Mouse (Mus musculus): ENCODE measurements around the gene Il24.

Il24 gene

GRCm38 (mm10) chr1:130854819-130855218, 32.4 kb downstream of the Il24 start:
- DNase-seq (ENCODE audit: extremely low read depth, low read depth): no peak

GRCm38 (mm10) chr1:130850405-130850804, 36.8 kb downstream of the Il24 start:
- no peak for DNase-seq (ENCODE audit: extremely low read depth, low read depth)

- no peak for DNase-seq (ENCODE audit: extremely low read depth, low read depth)
Observed at GRCm38 (mm10) chr1:130849530-130850214, 37.6 kb downstream of the Il24 start.

- DNase-seq (ENCODE audit: extremely low read depth, low read depth): no peak
Observed at GRCm38 (mm10) chr1:130844516-130844915, 42.7 kb downstream of the Il24 start.

GRCm38 (mm10) chr1:130841621-130842020, 45.6 kb downstream of the Il24 start:
- no peak for DNase-seq (ENCODE audit: extremely low read depth, low read depth)

GRCm38 (mm10) chr1:130840599-130841379, 46.5 kb downstream of the Il24 start:
- DNase-seq (ENCODE audit: extremely low read depth, low read depth): no peak

- peak; percentile 37 for DNase-seq (ENCODE audit: extremely low read depth, low read depth)
Observed at GRCm38 (mm10) chr1:130838288-130838687, 49.0 kb downstream of the Il24 start.

GRCm38 (mm10) chr1:130835161-130835936, 51.9 kb downstream of the Il24 start:
- DNase-seq (ENCODE audit: extremely low read depth, low read depth): no peak

- DNase-seq (ENCODE audit: extremely low read depth, low read depth): no peak
Observed at GRCm38 (mm10) chr1:130832230-130833149, 54.8 kb downstream of the Il24 start.
